Mouse (Mus musculus) heart, postnatal 0 days (tissue): ENCODE results near the gene Usp44. TPM values are rescaled to one million over a fixed set of nuclear protein-coding genes. Genes with fewer than 3 reads are reported as not detected.

ENCODE experiments used
- ATAC-seq: fragments of 200-750 bp; cut with Nextera tagmentation; 2 replicates; pipeline ENCODE4 v1.8.0; 2017; ENCODE audit warnings: low read depth, moderate number of reproducible peaks, moderate library complexity; ENCODE audit not compliant: insufficient read depth
- DNase-seq: peaks from one replicate; pipeline ENCODE4 v3.0.0-alpha.2; 2016; ENCODE audit warnings: low spot score
- H3K27ac ChIP-seq: fragments of 300-500 bp; sonication (generic); 2 replicates; pipeline ENCODE4 v1.5.1; 2014; ENCODE audit warnings: low read depth, mild to moderate bottlenecking
- H3K27me3 ChIP-seq: fragments of 300-500 bp; sonication (generic); 2 replicates; pipeline ENCODE4 v1.6.1; 2014; ENCODE audit warnings: low read length, mixed read lengths; ENCODE audit not compliant: control insufficient read depth, insufficient read depth
- H3K36me3 ChIP-seq: fragments of 300-500 bp; sonication (generic); replicated peaks from 2 replicates; pipeline ENCODE4 v1.6.1; 2014; ENCODE audit warnings: low read length, mixed read lengths; ENCODE audit not compliant: control insufficient read depth, insufficient read depth
- H3K4me1 ChIP-seq: fragments of 300-500 bp; sonication (generic); 2 replicates; pipeline ENCODE4 v1.6.1; 2014; ENCODE audit warnings: antibody characterized with exemption; ENCODE audit not compliant: control insufficient read depth, insufficient read depth
- H3K4me2 ChIP-seq: fragments of 300-500 bp; sonication (generic); 2 replicates; pipeline ENCODE4 v1.6.1; 2014; ENCODE audit warnings: low read depth, mild to moderate bottlenecking, low read length, moderate library complexity
- H3K4me3 ChIP-seq: fragments of 300-500 bp; sonication (generic); 2 replicates; pipeline ENCODE4 v1.5.1; 2014; ENCODE audit warnings: low read depth, low read length
- H3K9ac ChIP-seq: fragments of 300-500 bp; sonication (generic); replicated peaks from 2 replicates; pipeline ENCODE4 v1.6.1; 2014; ENCODE audit warnings: low read depth, low read length, mixed read lengths
- H3K9me3 ChIP-seq: fragments of 300-500 bp; sonication (generic); replicated peaks from 2 replicates; pipeline ENCODE4 v1.6.1; 2016; ENCODE audit warnings: low read length; ENCODE audit not compliant: control insufficient read depth
- CTCF ChIP-seq: IDR thresholded peaks from 2 replicates; pipeline ENCODE4 v1.5.1; 2016; ENCODE audit warnings: antibody characterized with exemption, control low read depth, low read depth
- EP300 ChIP-seq: IDR thresholded peaks from 2 replicates; pipeline ENCODE4 v1.6.1; 2016; ENCODE audit warnings: antibody characterized with exemption, low read depth
- WGBS: fragments of 180-500 bp; shearing (Covaris S2); extraction: QIAGEN DNeasy Blood & Tissue Kit; methylation state at CpG from one replicate; pipeline ENCODE4 v1.1.7; 2014; 5-methylcytosine and 5-hydroxymethylcytosine counted together
- polyA plus RNA-seq: library from polyadenylated mRNA; unstranded; fragments of >200 nt; fragmentation: Nextera tagmentation; extraction: Ambion mirVana; gene quantifications from 2 replicates; pipeline ENCODE4 v1.2.1, GENCODE M21; 2015
- total RNA-seq: library from RNA; depleted of rRNA; stranded (reverse); fragments of >200 nt; gene quantifications from 2 replicates; pipeline ENCODE4 v1.2.3, GENCODE M21; 2014; ENCODE audit warnings: low replicate concordance

Gene Usp44
- total and polyA plus RNA-seq, 2 experiments from 2014 or later: not detected

- Histone ChIP-seq H3K9me3 (no peaks in the 10 kb centered on the region), H3K27me3 (no peaks in the 10 kb centered on the region), H3K27ac (no peak overlapping the region), H3K9ac (no peak overlapping the region), H3K36me3 (peaks cover 89% of the 10 kb centered on the region), H3K4me3 (no peak overlapping the region), H3K4me2 (no peak overlapping the region), H3K4me1 (no peaks in the 10 kb centered on the region)
- 95% methylated on average over 7 of the region's 7 CpGs for WGBS
- ATAC-seq: no peak
- no peak for DNase-seq
- TF ChIP-seq EP300: no peak
- no peak for TF ChIP-seq CTCF
These were observed 37.0 kb downstream of the Usp44 start for GRCm38 (mm10) chr10:93868401-93868800.

- H3K9ac ChIP-seq: no peak overlapping the region
- WGBS: 83% methylated on average over 4 of the region's 4 CpGs
- ATAC-seq (no peak), DNase-seq (no peak)
- H3K9me3 ChIP-seq: no peaks in the 10 kb centered on the region
- H3K27me3 ChIP-seq: no peaks in the 10 kb centered on the region
- peaks cover 87% of the 10 kb centered on the region for H3K36me3 ChIP-seq
- no peak overlapping the region for H3K4me3 ChIP-seq
- no peak overlapping the region for H3K27ac ChIP-seq
- H3K4me1 ChIP-seq: no peaks in the 10 kb centered on the region
- TF ChIP-seq EP300 (no peak), CTCF (no peak)
- no peak overlapping the region for H3K4me2 ChIP-seq
These were observed 37.5 kb downstream of the Usp44 start for GRCm38 (mm10) chr10:93868886-93869285.

- H3K9me3 ChIP-seq: no peaks in the 10 kb centered on the region
- H3K4me2 ChIP-seq: no peak overlapping the region
- WGBS: 82% methylated on average over 1 of the region's 1 CpGs
- H3K9ac ChIP-seq: no peak overlapping the region
- no peak overlapping the region for H3K27ac ChIP-seq
- H3K36me3 ChIP-seq: peaks cover 49% of the 10 kb centered on the region
- DNase-seq (no peak), ATAC-seq (no peak)
- H3K4me1 ChIP-seq: no peaks in the 10 kb centered on the region
- H3K4me3 ChIP-seq: no peak overlapping the region
- TF ChIP-seq EP300 (no peak), CTCF (no peak)
- no peaks in the 10 kb centered on the region for H3K27me3 ChIP-seq
These were observed 45.4 kb downstream of the Usp44 start for GRCm38 (mm10) chr10:93876772-93877171.

- 96% methylated on average over 4 of the region's 4 CpGs for WGBS
- no peak overlapping the region for H3K27ac ChIP-seq
- no peaks in the 10 kb centered on the region for H3K9me3 ChIP-seq
- DNase-seq (no peak), ATAC-seq (no peak)
- no peaks in the 10 kb centered on the region for H3K4me1 ChIP-seq
- no peak overlapping the region for H3K4me2 ChIP-seq
- no peak for TF ChIP-seq CTCF
- no peak for TF ChIP-seq EP300
- no peak overlapping the region for H3K9ac ChIP-seq
- no peak overlapping the region for H3K4me3 ChIP-seq
- no peaks in the 10 kb centered on the region for H3K27me3 ChIP-seq
- H3K36me3 ChIP-seq: peaks cover 43% of the 10 kb centered on the region
These were observed 47.4 kb downstream of the Usp44 start for GRCm38 (mm10) chr10:93878732-93879131.

GRCm38 (mm10) chr10:93881918-93882317 is 50.6 kb downstream of the Usp44 start:
- Histone ChIP-seq H3K9me3 (no peaks in the 10 kb centered on the region), H3K4me1 (no peaks in the 10 kb centered on the region), H3K27ac (no peak overlapping the region), H3K4me3 (no peak overlapping the region), H3K27me3 (no peaks in the 10 kb centered on the region), H3K4me2 (no peak overlapping the region), H3K36me3 (peaks cover 61% of the 10 kb centered on the region), H3K9ac (no peak overlapping the region)
- ATAC-seq (no peak), DNase-seq (no peak)
- TF ChIP-seq EP300 (no peak), CTCF (no peak)

- 77% methylated on average over 8 of the region's 8 CpGs for WGBS
- no peaks in the 10 kb centered on the region for H3K9me3 ChIP-seq
- H3K4me2 ChIP-seq: no peak overlapping the region
- TF ChIP-seq EP300 (no peak), CTCF (no peak)
- H3K27ac ChIP-seq: no peak overlapping the region
- no peaks in the 10 kb centered on the region for H3K27me3 ChIP-seq
- DNase-seq: no peak
- H3K9ac ChIP-seq: no peak overlapping the region
- no peak overlapping the region for H3K4me3 ChIP-seq
- H3K36me3 ChIP-seq: peaks cover 60% of the 10 kb centered on the region
- H3K4me1 ChIP-seq: 0 out of 2 replicates have a peak, but pooled peaks cover under 1% of the 10 kb centered on the region
- ATAC-seq: no peak
These were observed 51.5 kb downstream of the Usp44 start for GRCm38 (mm10) chr10:93882738-93883364.
